Mouse (Mus musculus) midbrain, embryonic 14.5 days (tissue): ENCODE measurements at regions not wholly inside any gene's neighbourhood (a gene's known extent, or its start where the extent isn't known, plus 50 kb on each side); places are given as distances from the start of the nearest gene placed in this dataset.

Experiments used
- ATAC-seq: fragments of 200-750 bp; cut with Nextera tagmentation; 2 replicates; pipeline ENCODE4 v1.8.0; 2017; ENCODE audit warnings: moderate number of reproducible peaks, moderate library complexity; ENCODE audit not compliant: low FRiP score, low TSS enrichment
- DNase-seq: peaks from one replicate; pipeline ENCODE4 v3.0.0-alpha.2; 2015
- H3K27ac ChIP-seq: fragments of 300-500 bp; sonication (generic); replicated peaks from 2 replicates; pipeline ENCODE4 v1.5.1; 2014; ENCODE audit warnings: mild to moderate bottlenecking, low read depth, low read length, moderate library complexity
- H3K27me3 ChIP-seq: fragments of 300-500 bp; sonication (generic); 2 replicates; pipeline ENCODE4 v1.6.1; 2014; ENCODE audit warnings: low read length, control low read depth, mixed read lengths; ENCODE audit not compliant: control insufficient read depth, insufficient read depth
- H3K36me3 ChIP-seq: fragments of 300-500 bp; sonication (generic); 2 replicates; pipeline ENCODE4 v1.6.1; 2014; ENCODE audit warnings: low read length, control low read depth; ENCODE audit not compliant: control insufficient read depth, insufficient read depth
- H3K4me1 ChIP-seq: fragments of 300-500 bp; sonication (generic); 2 replicates; pipeline ENCODE4 v1.6.1; 2014; ENCODE audit warnings: mild to moderate bottlenecking, antibody characterized with exemption, low read length, control low read depth; ENCODE audit not compliant: control insufficient read depth, insufficient read depth
- H3K4me2 ChIP-seq: fragments of 300-500 bp; sonication (generic); 2 replicates; pipeline ENCODE4 v1.6.1; 2014; ENCODE audit warnings: mild to moderate bottlenecking, low read length, moderate library complexity
- H3K4me3 ChIP-seq: fragments of 300-500 bp; sonication (generic); replicated peaks from 2 replicates; pipeline ENCODE4 v1.5.1; 2014; ENCODE audit warnings: low read depth, low read length
- H3K9ac ChIP-seq: fragments of 300-500 bp; sonication (generic); replicated peaks from 2 replicates; pipeline ENCODE4 v1.6.1; 2014; ENCODE audit warnings: mild to moderate bottlenecking, low read length, moderate library complexity
- H3K9me3 ChIP-seq: fragments of 300-500 bp; sonication (generic); 2 replicates; pipeline ENCODE4 v1.6.1; 2016; ENCODE audit warnings: low read length, control low read depth, mixed read lengths; ENCODE audit not compliant: control insufficient read depth
- WGBS: fragments of 180-500 bp; shearing (Covaris S2); extraction: QIAGEN DNeasy Blood & Tissue Kit; methylation state at CpG from one replicate; pipeline ENCODE4 v1.1.7; 2014; 5-methylcytosine and 5-hydroxymethylcytosine counted together

- no peaks in the 10 kb centered on the region for H3K27me3 ChIP-seq
- peaks cover 6% of the 10 kb centered on the region; the same call in 1 of the 2 replicates for H3K9me3 ChIP-seq
- DNase-seq (no peak), ATAC-seq (no peak)
- no peak overlapping the region for H3K4me3 ChIP-seq
- no peak overlapping the region for H3K27ac ChIP-seq
- no peaks in the 10 kb centered on the region; the same call in 1 of the 2 replicates for H3K4me1 ChIP-seq
- WGBS = 95% methylated on average over 3 of the region's 3 CpGs
- no peaks in the 10 kb centered on the region for H3K36me3 ChIP-seq
- H3K4me2 ChIP-seq = no peak overlapping the region
- H3K9ac ChIP-seq = no peak overlapping the region
These were observed 89.1 kb downstream of the 9330182O14Rik start for GRCm38 (mm10) chr15:40223272-40223671.

- 79% methylated on average over 4 of the region's 4 CpGs for WGBS
- H3K27ac ChIP-seq = no peak overlapping the region
- no peak overlapping the region for H3K4me2 ChIP-seq
- no peaks in the 10 kb centered on the region for H3K27me3 ChIP-seq
- H3K4me1 ChIP-seq = no peaks in the 10 kb centered on the region
- ATAC-seq (no peak), DNase-seq (no peak)
- no peak overlapping the region for H3K9ac ChIP-seq
- H3K36me3 ChIP-seq = no peaks in the 10 kb centered on the region
- no peaks in the 10 kb centered on the region for H3K9me3 ChIP-seq
- H3K4me3 ChIP-seq = no peak overlapping the region
These were observed 107.6 kb downstream of the 9330182O14Rik start for GRCm38 (mm10) chr15:40241764-40242163.

- H3K4me1 ChIP-seq = no peaks in the 10 kb centered on the region
- no peak for ATAC-seq
- H3K27ac ChIP-seq = no peak overlapping the region
- H3K9ac ChIP-seq = no peak overlapping the region
- no peak overlapping the region for H3K4me3 ChIP-seq
- WGBS = 72% methylated on average over 4 of the region's 4 CpGs
- no peak for DNase-seq
- no peaks in the 10 kb centered on the region for H3K9me3 ChIP-seq
- H3K27me3 ChIP-seq = no peaks in the 10 kb centered on the region
- H3K36me3 ChIP-seq = no peaks in the 10 kb centered on the region
- no peak overlapping the region for H3K4me2 ChIP-seq
These were observed 114.8 kb downstream of the 9330182O14Rik start for GRCm38 (mm10) chr15:40248966-40249365.

- WGBS = 71% methylated on average over 5 of the region's 5 CpGs
These were observed 125.3 kb downstream of the 9330182O14Rik start for GRCm38 (mm10) chr15:40259433-40259832.

GRCm38 (mm10) chr15:40279021-40279420, 144.9 kb downstream of the 9330182O14Rik start:
- no peak overlapping the region for H3K27ac ChIP-seq
- H3K36me3 ChIP-seq = no peaks in the 10 kb centered on the region
- no peak overlapping the region for H3K9ac ChIP-seq
- no peak overlapping the region for H3K4me3 ChIP-seq
- DNase-seq (no peak), ATAC-seq (no peak)
- no peaks in the 10 kb centered on the region for H3K4me1 ChIP-seq
- 67% methylated on average over 1 of the region's 1 CpGs for WGBS
- H3K27me3 ChIP-seq = no peaks in the 10 kb centered on the region
- H3K4me2 ChIP-seq = no peak overlapping the region
- H3K9me3 ChIP-seq = no peaks in the 10 kb centered on the region

More at GRCm38 (mm10) chr15:40259433-40259832, 125.3 kb downstream of the 9330182O14Rik start:
- DNase-seq = no peak
- Histone ChIP-seq H3K4me2 (no peak overlapping the region), H3K9me3 (no peaks in the 10 kb centered on the region), H3K27me3 (no peaks in the 10 kb centered on the region), H3K9ac (no peak overlapping the region), H3K4me3 (no peak overlapping the region), H3K4me1 (no peaks in the 10 kb centered on the region), H3K36me3 (no peaks in the 10 kb centered on the region), H3K27ac (no peak overlapping the region)
- ATAC-seq = no peak

- H3K9me3 ChIP-seq = no peaks in the 10 kb centered on the region
- H3K4me1 ChIP-seq = no peaks in the 10 kb centered on the region
- no peak overlapping the region for H3K4me2 ChIP-seq
- no peak overlapping the region for H3K9ac ChIP-seq
- no peak overlapping the region for H3K27ac ChIP-seq
- H3K36me3 ChIP-seq = no peaks in the 10 kb centered on the region
- H3K27me3 ChIP-seq = no peaks in the 10 kb centered on the region
- H3K4me3 ChIP-seq = no peak overlapping the region
- ATAC-seq (no peak), DNase-seq (no peak)
These were observed 146.4 kb downstream of the 9330182O14Rik start for GRCm38 (mm10) chr15:40280551-40280950.

GRCm38 (mm10) chr15:40281078-40281720, 147.0 kb downstream of the 9330182O14Rik start:
- ATAC-seq = no peak
- Histone ChIP-seq H3K9ac (no peak overlapping the region), H3K4me3 (no peak overlapping the region), H3K27ac (no peak overlapping the region), H3K36me3 (no peaks in the 10 kb centered on the region), H3K27me3 (no peaks in the 10 kb centered on the region), H3K4me1 (no peaks in the 10 kb centered on the region), H3K4me2 (no peak overlapping the region), H3K9me3 (no peaks in the 10 kb centered on the region)
- no peak for DNase-seq
- WGBS = 70% methylated on average over 1 of the region's 1 CpGs

GRCm38 (mm10) chr15:40291602-40292001, 157.4 kb downstream of the 9330182O14Rik start:
- ATAC-seq (no peak), DNase-seq (no peak)
- Histone ChIP-seq H3K27me3 (no peaks in the 10 kb centered on the region), H3K9ac (no peak overlapping the region), H3K36me3 (no peaks in the 10 kb centered on the region), H3K4me2 (no peak overlapping the region), H3K27ac (no peak overlapping the region), H3K9me3 (no peaks in the 10 kb centered on the region), H3K4me3 (no peak overlapping the region), H3K4me1 (no peaks in the 10 kb centered on the region)
- 85% methylated on average over 1 of the region's 1 CpGs for WGBS

GRCm38 (mm10) chr15:40312226-40312625, 178.1 kb downstream of the 9330182O14Rik start:
- Histone ChIP-seq H3K4me1 (no peaks in the 10 kb centered on the region), H3K4me3 (no peak overlapping the region), H3K4me2 (no peak overlapping the region), H3K9me3 (no peaks in the 10 kb centered on the region), H3K36me3 (no peaks in the 10 kb centered on the region), H3K27me3 (no peaks in the 10 kb centered on the region), H3K9ac (no peak overlapping the region), H3K27ac (no peak overlapping the region)
- DNase-seq (peak; percentile 9), ATAC-seq (no peak)
- 70% methylated on average over 2 of the region's 2 CpGs for WGBS
